Mouse (Mus musculus) cerebral cortex, adult 2 months (tissue): ENCODE measurements around the gene Nrcam.

Experiments used
- WGBS: fragments of 180-500 bp; shearing (Covaris S2); methylation state at CpG from one replicate; pipeline ENCODE4 v1.1.7; 2018; 5-methylcytosine and 5-hydroxymethylcytosine counted together

Gene Nrcam

GRCm38 (mm10) chr12:44524621-44525565 is 196.2 kb downstream of the Nrcam start:
- WGBS, result 44% methylated on average over 8 of the region's 8 CpGs

DNA sequence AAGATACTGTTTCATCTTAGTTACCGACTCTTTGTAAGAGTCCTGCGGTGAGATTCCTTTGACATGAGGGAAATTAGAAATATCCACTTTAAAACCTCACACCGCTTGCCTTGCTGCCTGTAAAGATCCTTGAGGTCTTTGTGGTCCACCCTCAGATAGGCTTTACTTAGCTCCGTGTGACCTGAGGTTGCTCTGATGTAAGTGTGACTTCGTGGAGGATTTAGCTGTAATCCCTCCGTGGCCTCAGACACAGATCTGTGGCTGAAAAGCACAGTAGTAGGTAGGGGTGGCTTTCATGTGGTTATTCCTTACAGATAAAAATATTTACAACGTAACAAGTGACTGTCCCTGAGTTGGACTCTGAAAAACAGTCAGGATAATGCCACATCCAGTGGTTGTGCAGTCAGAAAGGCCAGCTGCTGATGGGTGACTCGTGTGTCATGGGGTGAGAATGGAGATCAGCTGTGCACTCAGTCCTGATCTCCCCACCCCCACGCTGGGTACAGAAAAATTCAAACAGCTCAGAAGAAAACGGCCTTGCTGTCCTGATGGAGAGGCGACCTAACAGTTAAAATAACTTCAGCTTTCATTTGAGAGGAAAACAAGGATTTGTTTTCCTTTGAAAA is 199.8 kb downstream of the Nrcam start:
- 46% methylated on average over 11 of the region's 11 CpGs for WGBS

DNA sequence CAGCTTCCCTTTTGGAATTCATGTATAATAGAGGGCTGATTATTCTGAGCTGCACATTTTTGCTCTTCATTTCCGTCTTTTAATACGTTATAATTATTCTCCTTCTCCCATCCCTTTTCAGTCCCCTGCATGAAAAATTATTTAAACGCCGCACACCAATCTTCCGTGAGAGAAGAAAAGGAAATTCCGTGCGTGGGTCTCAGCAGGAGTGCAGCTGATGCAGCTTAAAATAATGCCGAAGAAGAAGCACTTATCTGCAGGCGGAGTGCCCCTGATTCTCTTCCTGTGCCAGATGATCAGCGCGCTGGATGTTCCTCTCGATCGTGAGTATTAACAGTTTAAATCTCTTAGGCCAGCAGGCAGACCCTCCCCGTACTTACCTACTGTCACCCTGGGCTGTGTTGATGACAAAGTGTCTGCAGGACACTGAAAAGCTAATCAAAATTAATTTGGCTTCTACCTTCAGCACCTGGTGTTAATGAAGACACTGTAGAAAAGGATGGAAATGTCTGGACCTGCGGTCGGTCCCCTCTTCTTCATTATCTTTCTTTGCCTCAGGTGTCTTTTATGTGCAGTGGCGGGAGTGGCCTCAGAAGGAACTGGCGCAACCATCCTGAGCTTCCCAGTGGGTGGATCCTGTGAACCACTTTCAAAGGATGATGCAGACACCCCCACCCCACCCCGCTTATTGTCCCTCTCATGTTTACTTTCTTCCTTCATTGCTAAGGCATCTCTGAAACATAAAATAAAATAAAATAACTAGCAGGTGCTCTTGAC is 203.8 kb downstream of the Nrcam start:
- 49% methylated on average over 19 of the region's 19 CpGs for WGBS

- 79% methylated on average over 7 of the region's 7 CpGs for WGBS
Measured at GRCm38 (mm10) chr12:44534100-44534633, 205.5 kb downstream of the Nrcam start.

- WGBS, result 11% methylated on average over 5 of the region's 5 CpGs
Measured at GRCm38 (mm10) chr12:44535623-44536022, 206.9 kb downstream of the Nrcam start.

GRCm38 (mm10) chr12:44547721-44548369 is 219.2 kb downstream of the Nrcam start:
- WGBS, result 41% methylated on average over 8 of the region's 8 CpGs

DNA sequence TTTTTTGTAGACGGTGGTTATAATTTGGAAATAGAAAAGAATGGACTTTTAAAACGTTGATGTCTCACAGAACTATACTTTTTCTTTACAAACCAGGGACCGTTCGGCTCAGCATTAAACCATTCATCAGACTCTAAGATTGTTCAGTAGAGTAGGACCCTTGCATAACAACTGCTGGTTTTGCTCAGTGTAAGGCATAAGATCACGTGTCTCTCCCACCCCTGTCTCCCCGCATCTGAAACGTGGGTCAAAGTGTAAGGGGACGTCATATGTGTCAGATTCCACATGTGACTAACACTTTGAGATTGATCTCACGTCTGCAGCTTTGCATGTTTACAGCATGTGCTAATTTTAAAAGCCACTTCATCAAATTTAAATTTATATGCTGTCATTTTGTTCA is 219.8 kb downstream of the Nrcam start:
- WGBS, result 57% methylated on average over 9 of the region's 9 CpGs

DNA sequence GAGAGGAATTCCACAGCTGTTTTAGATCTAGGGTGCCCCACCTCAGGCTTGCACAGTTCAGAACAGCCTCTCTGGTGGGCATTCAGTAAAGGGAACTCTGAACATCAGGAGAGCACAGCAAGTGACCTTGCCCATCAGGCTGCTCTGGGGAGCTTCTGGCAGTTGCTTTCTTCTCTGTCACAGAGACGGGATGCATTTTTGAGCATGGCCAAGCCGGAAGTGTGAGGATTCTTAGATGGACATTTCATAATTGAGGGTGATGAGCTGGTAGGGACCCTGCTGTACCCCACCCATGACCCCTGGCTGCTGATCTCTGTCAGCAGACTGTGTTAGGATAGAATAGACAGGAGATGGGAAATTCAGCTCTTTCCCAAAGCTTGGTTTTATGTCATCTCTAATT is 225.4 kb downstream of the Nrcam start:
- 75% methylated on average over 2 of the region's 2 CpGs for WGBS

DNA sequence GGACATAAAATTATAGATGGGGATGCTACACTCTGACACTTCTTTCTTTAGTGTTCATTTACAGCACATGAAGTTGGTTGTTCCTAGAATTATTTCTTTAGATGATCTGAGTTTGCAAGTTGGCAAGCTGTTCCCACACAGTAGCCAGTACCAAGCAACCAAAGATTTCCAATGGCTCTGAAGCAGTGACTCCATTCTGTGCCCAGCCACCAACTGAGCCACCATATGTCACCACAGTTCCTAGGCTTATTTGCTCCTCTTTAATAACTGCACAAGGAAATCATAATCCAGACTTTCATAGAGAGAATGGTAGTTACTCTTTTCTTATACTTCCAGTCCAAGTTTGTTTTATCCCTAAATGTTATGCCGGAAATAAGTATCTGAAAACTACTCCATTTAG is 226.1 kb downstream of the Nrcam start:
- 73% methylated on average over 1 of the region's 1 CpGs for WGBS

GRCm38 (mm10) chr12:44570070-44570469 is 241.4 kb downstream of the Nrcam start:
- WGBS, result 78% methylated on average over 7 of the region's 7 CpGs

DNA sequence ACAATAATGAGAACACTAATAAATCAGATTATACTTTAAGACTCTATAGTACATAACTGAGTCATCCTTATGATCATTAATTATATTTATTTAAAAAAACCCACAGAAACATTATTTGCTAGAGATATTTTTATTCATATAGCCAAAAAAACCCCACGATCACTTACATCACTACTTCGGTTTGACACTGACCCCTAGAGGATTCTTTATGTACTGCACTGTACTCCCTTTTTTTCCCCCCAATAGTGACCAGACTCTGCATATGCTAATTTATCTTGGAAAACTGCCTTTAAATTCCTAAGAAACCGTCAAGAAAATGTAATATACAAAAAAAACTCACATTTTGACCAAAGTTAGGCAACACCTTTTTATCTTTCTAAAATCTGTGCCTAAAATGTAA is 244.0 kb downstream of the Nrcam start:
- WGBS, result 4% methylated on average over 3 of the region's 3 CpGs

GRCm38 (mm10) chr12:44574167-44574566 is 245.5 kb downstream of the Nrcam start:
- 64% methylated on average over 3 of the region's 3 CpGs for WGBS

DNA sequence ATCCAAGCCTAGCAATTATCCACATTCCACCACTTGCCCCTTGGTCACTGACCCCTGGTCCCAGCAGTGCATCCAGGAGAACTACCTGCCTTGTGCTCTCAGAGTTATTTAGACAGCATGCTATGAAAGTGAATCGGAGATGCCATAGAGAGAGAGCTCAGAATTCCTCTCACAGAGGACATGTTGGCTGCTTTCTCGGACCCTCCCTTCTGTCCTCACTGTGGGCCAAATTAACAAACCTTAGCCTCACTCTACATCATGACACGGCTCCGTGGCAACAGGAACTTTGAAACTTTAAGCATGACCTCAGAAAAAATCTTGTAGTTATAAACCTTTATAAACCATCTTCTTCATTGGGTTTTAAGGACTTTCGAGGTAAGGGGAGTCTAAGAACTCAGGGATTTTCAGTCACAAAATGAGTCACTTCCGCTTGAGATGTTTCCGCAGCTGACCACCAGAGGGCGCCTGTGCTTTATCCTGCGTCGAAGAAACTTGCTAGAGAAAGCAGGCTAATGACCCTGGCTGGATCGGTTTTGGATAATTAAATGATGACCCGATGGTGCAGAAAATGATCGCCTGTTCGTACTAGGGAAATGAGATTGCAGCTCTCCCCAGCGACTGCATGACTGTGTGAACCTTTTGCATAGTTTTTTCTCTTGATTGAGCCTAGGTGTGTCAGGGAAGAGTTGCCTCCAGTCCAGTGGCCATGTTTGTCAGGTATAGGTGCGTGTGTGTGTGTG is 272.9 kb downstream of the Nrcam start:
- WGBS, result 32% methylated on average over 16 of the region's 16 CpGs

GRCm38 (mm10) chr12:44602269-44602957 is 273.7 kb downstream of the Nrcam start:
- 54% methylated on average over 11 of the region's 11 CpGs for WGBS

DNA sequence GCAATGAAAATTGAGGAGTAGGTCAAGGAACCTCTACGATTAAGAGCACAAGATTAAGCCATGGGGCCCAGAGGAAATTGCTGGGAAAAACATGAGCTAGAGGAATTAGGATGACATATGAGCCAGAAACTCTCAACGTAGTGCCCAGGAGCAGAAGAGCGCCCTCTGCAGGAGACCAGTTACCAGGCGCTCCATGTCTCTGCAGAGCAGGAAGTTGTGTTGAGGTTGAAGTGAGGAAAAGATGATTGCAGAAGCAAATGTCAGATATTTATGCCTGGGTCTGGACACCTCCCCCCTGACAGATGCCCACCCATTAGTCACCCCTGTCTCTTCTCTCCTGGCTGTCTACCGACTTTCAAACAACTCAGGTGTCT is 274.3 kb downstream of the Nrcam start:
- 82% methylated on average over 5 of the region's 5 CpGs for WGBS

DNA sequence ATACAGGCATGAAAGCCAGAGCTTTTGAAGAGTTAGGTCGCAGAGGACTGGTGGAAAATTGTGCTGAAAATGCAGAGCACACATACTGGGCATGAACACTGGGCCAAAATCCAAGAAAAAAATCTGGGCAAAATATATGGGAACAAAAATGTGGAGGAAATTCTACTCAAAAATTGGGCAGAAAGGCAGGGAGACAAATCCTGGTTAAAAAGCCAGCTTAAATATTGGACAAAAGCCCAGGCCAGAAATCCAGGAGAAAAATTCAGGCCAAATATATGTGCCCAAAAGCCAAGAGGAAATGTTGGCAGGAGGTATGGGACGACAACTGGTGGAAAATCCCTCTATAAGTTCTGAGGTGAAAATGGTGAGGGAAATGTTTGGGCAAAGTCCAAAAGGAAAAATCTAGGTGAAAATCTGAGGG is 288.3 kb downstream of the Nrcam start:
- WGBS, result 39% methylated on average over 2 of the region's 2 CpGs

GRCm38 (mm10) chr12:44617488-44617887 is 288.8 kb downstream of the Nrcam start:
- WGBS, result 65% methylated on average over 1 of the region's 1 CpGs

DNA sequence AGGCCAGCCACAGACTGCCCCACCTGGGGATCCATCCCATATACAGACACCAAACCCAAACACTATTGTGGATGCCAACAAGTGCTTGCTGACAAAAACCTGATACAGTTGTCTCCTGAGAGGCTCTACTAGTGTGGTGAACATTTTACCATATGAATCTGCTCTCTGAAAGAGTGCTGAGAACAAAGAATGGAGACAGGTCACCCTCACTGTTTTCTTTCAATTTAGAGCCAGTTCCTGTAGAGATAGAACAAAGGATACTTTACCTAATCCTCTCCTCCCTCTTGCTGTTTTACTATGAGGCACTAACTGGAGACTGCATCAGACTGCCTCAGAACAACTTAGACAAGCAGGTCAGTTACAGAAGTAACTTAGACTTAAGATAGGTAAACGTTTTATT is 311.9 kb downstream of the Nrcam start:
- WGBS, result 25% methylated on average over 1 of the region's 1 CpGs
